Mouse (Mus musculus) T-helper 17 cell (primary cell): ENCODE data around the gene Scimp.

Source experiments
- in situ Hi-C, 2 experiments: fragments of 300-600 bp; cut with MboI, MseI; formaldehyde crosslinking; loops; 1 replicate in 1 of 2; 2 replicates in 1 of 2; pipeline ENCODE4 v1.15.1; 2025; ENCODE audit warnings: high pct_unique_total_duplicates in 2 of 2

Gene Scimp

DNA sequence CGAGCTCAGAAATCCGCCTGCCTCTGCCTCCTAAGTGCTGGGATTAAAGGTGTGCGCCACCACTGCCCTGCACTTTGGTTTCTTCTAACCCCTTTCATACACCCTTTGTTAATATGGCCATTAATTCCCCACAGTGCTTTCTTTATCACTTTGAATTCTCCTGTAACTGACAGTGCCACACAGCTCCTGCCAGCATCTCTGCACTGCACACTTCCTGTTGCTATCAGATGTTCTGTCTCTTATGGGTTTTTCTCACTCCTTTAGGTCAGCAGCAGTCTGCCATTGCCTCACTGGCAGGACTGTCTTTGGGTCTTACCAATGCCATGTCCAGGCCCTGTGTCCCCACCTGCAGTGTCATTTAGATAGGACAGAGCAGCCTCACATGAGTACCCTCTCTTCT is 41.6 kb downstream of the Scimp start:
- in situ Hi-C loops = loop anchor here in 1 of 2 experiments (25.0 kb wide), 1 partner anchor 134 kb away; the partner anchor contains the start of genes Gp1ba, Rnf167 and Slc25a11

DNA sequence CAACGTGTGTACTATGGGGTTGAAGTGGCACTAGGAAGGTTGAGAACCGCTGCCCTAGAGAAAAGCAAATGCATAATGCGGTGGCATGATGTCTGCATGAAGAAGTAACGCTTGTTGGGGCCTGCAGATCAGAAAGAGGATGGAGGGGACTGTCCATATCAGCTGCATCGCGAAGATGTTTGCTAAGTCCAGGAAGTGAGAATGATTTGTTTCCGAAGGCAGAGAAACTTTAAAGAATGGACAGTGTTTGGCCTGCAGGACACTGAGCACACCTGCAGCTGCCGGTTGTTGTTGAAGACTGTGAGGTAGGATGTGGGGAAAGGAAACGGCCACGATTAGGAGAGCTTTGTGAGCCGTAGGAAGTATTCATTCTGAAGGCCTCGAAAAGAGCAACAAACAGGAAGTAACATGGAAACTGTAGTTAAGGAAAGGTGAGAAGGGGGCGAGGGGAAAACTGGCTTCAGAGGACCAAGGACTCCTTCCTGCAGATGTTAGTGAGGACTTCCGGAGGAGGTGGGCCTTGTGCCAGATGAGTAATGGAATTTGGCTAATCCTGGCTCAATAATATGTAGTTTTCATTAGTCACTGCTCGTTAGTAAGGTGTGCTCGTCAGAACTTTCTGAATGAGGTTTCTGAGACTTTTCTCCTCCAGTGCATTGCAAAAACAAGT is 46.5 kb downstream of the Scimp start:
- in situ Hi-C loops = loop anchor here in 1 of 2 experiments (25.0 kb wide), 1 partner anchor 129 kb away; the partner anchor contains the start of genes Gp1ba, Rnf167 and Slc25a11

DNA sequence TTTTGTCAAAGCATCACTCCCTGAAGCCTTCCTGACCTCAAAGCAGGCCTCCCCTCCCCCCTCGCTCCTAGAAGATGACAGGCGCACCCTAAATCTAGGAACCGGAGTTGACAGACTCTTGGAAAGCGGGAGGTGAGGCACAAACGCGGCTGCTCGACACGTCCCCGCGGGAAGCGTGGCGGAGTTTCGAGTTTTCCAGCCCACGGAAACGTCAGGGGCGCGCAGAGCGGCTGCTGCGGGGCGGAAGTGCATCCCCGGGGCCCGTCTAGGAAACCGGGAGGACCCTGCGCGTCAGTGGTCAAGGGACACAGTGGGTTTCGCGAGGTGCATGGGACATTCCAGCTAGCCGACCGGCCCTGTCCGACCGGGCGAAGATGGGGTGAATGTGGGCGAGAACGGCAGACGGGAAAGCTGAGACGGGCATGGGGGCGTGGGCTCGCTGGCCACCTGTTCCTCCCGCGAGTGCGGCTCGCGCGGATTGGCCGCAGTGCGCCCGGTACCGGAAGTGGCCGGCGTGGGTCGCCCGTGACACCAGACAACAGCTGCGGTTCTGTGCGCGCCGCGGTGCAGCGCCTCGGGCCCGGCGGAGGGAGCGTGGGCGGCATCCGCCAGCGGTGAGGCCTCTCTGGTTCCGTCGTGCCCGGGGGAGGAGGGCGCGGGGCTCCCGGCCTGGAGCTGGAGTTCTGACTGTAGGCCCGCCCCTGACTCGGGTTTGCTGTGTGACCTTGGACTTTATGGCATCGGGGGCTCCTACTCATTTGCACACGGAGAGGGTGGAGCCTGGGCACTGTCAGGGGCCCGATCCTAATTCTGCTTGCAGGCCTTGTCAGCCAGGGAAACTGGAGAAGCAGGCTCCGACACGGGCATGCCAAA is 48.2 kb downstream of the Scimp start, which contains the start of gene Zfp3:
Zfp3 (plus strand) TSS at position 274 of the 873 bp plus-strand sequence.
- in situ Hi-C loops = loop anchor here in 1 of 2 experiments (25.0 kb wide), 1 partner anchor 127 kb away; the partner anchor contains the start of genes Gp1ba, Rnf167 and Slc25a11

DNA sequence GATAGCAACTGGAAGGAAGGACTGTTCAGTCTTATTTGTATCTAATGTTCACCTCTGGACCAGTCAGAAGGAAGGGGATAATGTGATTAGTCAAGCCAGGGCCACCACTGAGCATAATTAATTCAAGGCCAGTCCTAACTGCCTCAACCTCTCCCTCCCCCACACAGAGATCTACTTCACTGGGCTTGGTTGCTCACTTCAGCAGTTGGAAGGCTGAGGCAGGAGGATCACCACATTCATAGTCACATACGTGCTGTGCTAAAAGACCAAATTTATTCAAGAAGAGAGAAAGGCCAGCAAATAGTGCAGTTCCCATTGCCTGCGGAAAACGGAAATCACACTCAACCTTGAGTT is 48.8 kb downstream of the Scimp start:
- in situ Hi-C loops = loop anchor here in 1 of 2 experiments (25.0 kb wide), 1 partner anchor 126 kb away; the partner anchor contains the start of genes Gp1ba, Rnf167 and Slc25a11

DNA sequence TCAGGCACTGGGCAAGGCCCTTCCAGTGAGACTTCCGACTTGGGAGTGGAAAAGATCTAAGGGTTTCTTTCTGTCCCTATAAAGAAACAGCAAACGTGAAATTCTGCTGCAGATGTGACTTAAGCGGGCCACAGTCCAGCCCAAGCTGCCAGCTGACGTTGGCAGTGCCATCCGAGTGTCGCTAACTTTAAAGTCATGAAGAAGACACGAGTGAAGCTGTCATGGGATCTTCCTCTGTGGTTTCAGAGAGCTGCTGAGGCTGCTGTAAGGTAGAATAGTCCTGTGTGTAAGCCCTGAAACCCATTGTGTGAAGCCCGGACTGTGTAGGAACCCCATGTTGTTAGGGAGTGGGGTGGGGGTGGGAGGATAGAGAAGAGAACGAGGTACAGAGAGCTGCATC is 49.7 kb downstream of the Scimp start:
- in situ Hi-C loops = loop anchor here in 1 of 2 experiments (25.0 kb wide), 1 partner anchor 125 kb away; the partner anchor contains the start of genes Gp1ba, Rnf167 and Slc25a11

DNA sequence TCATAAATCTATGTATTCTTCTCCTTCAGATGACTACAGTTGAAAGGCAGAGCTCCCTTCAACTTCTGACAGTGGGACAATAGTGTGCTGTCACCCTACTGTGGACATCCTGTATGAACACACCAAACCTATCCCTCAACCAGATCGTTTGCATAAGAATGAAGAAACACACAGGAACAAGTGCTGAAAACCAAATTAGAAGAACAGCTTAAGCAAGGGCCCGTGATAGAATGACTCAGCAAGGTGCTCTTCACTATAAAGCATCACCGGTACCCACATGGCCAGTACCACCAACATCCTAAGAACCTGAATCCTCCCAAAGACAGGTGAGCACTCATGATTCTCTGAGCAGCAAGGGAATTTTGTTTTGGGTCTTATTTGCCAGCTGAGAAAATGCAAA is 51.9 kb downstream of the Scimp start:
- in situ Hi-C loops = loop anchor here in 1 of 2 experiments (25.0 kb wide), 1 partner anchor 123 kb away; the partner anchor contains the start of genes Gp1ba, Rnf167 and Slc25a11

DNA sequence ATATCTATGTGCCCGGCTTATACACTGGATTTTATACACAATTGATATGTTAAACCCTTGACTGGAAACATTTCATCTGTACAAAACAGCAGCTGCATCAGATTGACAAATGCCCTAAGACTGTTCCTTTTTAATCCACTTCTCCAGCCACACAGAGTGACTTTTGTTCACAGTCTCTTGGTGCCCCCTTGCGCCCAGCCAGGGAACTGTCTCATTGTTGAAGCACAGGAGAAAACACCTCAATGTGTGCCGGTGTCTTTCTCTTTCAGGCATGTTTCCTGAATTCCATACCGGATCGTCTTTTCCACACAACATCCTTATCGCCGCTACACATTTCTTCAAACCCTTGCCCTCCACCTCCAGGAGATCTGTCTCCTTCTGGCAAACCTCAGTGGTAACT is 56.7 kb downstream of the Scimp start:
- in situ Hi-C loops = loop anchor here (10.0 to 25.0 kb wide), 2 partner anchors 118 to 231 kb away; partner anchors contain the start of genes Gp1ba (in 1 of the 2), Psmb6 (in 1 of the 2), Rnf167 (in 1 of the 2) and Slc25a11 (in 1 of the 2)

DNA sequence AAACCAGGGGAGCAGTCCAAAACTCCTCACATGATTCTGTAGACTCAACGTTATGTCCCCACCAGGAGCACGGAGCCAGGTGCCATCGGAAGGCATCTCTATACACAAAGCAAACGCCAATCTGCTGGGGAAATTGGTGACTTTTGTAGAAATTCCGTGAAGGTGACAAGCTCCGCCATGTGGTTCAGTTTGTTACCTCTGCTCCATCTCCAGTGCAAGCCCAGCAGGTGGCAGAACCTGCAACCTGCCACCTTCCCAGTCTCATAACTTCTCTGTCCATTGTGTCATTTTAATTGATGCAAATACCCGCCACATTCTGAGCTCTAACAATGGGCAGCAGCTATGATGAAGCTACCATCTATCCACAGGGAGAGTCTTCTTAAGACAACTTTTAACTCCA is 57.4 kb downstream of the Scimp start:
- in situ Hi-C loops = loop anchor here (5.0 to 25.0 kb wide), 6 partner anchors 68 to 253 kb away; partner anchors contain the start of genes 4930544D05Rik (in 1 of the 2), Camta2 (in 1 of the 2), Chrne (in 1 of the 2) and Gp1ba (in 1 of the 2)

DNA sequence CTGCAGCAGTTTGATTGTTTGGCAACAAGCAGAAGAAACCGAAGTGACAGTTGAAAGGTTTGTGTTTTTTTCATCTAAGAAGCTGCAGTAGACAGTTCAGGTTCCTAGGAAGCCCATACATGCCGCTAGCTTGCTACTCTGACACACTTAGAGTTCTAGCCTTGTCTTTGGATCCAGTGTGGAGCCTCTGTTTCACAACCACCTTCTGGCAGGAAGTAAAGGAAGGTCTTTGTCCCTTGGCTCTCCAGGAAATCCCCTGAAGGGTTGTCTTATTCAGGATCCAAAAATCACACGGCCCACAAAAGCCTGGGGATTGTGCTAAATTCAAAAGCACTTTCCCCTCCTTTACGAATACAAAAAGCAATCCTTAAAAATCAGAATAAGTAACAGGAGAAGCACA is 57.9 kb downstream of the Scimp start:
- in situ Hi-C loops = loop anchor here (5.0 to 25.0 kb wide), 6 partner anchors 67 to 252 kb away; partner anchors contain the start of genes 4930544D05Rik (in 1 of the 2), Camta2 (in 1 of the 2), Chrne (in 1 of the 2) and Gp1ba (in 1 of the 2)

DNA sequence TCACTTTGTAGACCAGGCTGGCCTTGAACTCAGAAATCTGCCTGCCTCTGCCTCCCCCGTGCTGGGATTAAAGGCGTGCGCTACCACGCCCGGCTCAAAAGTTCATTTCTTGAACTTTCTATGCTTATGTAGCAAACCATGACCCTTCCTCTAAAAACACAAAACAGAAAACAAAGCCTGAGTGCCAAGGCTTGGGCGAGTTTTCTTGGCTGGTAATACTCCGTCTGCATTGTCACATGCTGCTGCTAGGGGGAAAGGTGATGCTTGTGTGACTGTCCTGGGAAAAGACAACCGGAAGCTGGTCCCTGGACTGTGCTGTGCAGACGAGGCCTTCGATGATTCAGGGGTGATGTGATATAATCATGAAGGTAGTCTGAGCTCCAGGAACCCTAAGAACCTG is 59.2 kb downstream of the Scimp start:
- in situ Hi-C loops = loop anchor here (5.0 to 25.0 kb wide), 6 partner anchors 66 to 251 kb away; partner anchors contain the start of genes 4930544D05Rik (in 1 of the 2), Camta2 (in 1 of the 2), Chrne (in 1 of the 2) and Gp1ba (in 1 of the 2)

DNA sequence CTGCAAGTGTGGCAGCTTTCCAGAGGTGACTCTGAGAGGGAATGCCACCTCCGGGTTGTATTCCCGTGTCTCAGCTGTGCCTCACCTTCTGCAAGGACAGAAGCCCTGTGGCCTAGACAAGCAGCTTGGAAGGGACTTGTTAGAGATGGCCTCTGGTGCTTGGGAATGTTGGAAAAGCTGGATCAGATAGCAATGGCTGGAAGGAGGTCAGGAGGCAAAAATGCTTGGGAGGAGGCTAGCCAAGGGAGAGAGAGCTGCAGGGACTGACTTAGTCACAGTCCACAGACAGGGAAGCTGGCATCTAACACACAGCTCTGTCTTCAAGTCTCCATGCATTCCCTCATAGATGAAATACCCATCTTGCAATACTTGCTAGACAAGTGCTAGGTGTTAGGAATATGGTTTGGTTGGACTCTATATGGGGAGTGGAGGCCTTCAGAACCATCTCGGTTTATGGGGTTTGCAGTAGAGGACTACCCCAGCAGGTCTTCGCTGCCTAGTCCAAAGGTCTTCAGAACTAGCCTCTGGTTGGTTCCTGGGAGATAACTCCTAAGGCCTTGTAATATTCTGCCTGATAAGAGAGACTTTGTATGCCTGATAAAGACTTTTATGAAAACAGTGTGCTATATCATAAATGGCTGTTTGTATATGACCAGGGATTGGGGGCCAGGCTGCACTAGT is 59.9 kb downstream of the Scimp start:
- in situ Hi-C loops = loop anchor here (5.0 to 25.0 kb wide), 6 partner anchors 65 to 250 kb away; partner anchors contain the start of genes 4930544D05Rik (in 1 of the 2), Camta2 (in 1 of the 2), Chrne (in 1 of the 2) and Gp1ba (in 1 of the 2)

DNA sequence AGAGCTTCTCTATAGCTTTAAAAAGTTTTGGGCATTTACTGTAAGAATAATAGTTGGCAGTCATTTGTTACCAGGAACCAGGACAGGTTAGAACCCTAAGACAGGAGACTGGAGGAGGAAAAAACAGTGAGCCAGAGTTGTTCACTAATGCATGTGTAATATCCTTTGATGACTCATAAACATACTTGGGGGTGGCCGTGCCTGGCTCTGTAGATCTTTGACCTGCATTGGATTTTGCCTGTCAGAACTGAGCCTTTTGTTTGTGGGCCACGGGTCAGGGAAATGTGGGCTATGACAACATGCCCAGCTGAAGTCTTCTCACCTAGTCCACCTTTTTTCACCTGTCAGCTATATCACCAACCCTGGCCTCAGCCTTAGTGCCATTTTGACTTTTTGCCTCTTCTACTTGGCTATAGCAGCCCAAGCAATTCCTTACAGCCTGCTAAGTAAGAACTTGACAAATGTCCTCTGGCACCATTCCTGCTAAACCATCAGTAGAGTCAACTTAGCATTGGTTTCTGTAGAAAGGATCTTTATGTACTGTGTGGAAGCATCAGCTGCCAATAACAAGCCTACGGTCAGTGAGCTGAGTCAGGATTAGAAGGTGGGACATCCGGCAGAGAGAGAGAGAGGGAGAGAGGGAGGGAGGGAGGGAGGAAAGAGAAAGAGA is 64.4 kb downstream of the Scimp start:
- in situ Hi-C loops = no loop called here

DNA sequence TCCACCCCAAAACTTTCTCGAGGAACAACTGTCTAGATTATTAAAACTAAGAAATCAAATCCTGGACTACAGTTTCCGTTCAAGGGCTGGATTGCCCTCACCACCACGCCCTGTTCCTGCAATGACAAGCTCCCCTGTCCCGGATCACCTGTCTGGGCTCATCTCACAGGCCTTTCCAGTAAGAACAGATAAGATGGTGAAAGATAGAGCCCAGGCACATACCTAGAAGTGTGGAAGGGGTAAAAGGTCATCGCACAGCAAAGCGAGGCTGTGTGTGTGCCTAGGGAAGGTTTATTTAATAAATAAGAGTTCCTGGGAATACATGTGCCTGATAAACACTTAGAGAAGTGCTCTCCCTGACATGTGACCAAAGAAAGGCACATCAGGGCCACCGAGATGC is 66.8 kb downstream of the Scimp start:
- in situ Hi-C loops = no loop called here

DNA sequence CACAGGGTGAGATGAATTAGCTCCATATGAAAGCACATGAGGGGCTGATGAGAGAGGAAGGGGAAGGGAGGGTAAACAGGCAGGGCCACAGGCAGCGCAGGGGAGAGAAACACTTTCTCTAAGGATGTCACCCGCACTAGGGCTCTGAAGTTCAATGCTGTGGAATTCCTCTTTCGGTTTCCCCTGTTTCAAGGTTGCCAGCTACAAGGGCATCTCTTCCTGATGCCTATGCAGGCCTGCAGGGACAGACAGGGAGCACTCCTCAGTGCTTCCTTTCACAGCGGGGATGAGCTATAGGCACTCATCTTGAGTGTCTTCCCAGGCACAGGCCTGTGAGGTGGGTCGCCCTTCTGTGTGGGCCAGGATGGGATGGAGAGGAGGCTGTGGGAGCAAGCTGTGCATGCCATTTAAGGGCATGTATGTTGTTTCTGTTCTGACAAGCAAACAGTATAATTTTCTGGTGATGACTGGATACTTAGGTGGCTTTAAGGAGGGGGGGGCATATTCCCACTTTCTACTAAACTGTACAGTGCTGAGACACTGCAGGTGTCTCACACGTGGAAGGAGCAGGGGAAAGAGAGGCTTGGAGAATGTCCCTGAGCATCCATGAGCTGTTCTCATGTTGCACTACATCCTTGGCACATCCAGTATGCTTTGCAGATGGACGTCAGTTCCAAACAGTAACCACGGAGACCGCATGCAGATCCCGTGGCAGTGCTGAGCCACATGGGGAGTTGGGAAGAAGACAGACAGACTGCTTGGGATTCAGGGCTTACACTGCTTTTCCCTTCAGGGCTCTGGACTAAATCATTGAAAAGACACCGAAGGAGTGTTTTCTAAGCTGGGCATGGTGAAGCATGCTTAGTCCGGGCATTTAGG is 69.6 kb downstream of the Scimp start:
- in situ Hi-C loops = no loop called here

DNA sequence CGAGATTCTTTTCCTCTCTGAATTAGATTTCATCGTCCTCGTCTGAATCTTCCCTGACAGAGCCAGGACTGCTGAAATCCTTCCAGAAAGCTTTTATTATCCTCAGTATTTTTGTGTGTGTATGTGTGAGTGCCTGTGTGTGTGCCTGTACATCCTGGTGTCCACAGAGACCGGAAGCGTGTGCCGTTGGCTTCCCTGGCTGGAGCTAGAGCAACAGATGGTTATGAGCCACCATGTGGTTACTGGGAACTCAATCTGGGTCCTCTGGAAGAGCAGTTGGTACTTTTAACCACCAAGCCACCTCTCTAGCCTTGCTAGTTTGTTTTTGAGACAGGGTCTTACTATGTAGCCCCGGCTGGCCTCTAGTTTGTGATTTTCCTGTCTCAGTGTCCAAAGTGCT is 70.3 kb downstream of the Scimp start:
- in situ Hi-C loops = no loop called here

DNA sequence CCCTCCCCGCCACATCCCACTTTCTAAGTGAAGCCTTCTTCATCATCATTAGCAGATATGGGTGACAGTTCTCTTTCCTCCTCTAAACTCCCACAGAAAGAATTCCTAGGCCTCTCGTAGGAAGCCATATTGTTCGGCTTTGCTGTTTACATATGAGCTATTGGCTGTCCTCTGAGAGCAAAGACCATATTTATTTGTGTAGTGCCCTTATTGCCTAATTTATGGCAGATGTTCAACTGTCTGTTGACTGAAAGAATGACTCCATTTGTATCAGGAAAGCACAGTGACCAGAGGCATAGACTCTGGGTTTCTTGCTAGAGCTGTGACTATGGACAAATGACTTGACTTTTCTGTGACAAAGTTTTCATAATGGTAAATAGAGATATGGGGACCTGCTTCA is 70.8 kb downstream of the Scimp start:
- in situ Hi-C loops = no loop called here
